Mouse (Mus musculus): ENCODE results near the gene Tenm1. TPM values are rescaled to one million over a fixed set of nuclear protein-coding genes. Genes with fewer than 3 reads are reported as not detected.

Gene Tenm1
- polyA plus RNA-seq, 1 experiment from 2014 or later, result not detected

GRCm38 (mm10) chrX:42781566-42781965, 647.4 kb downstream of the Tenm1 start:
- peaks cover 67% of the 10 kb centered on the region for H3K27me3 ChIP-seq
- DNase-seq (ENCODE audit: low read depth, low spot score) (no peak), ATAC-seq (no peak)
- in situ Hi-C loops (cut with MboI; ENCODE audit: low pct_unique_long_range_greater_than_20kb), result no loop called here
- CTCF ChIA-PET, result no interaction called here
- POLR2A ChIA-PET, result no interaction called here
- TF ChIP-seq CTCF (IDR thresholded peaks at IDR 0.05), result no peak

- H3K27me3 ChIP-seq, result peaks cover 50% of the 10 kb centered on the region
- ATAC-seq (no peak), DNase-seq (ENCODE audit: low read depth, low spot score) (no peak)
- ChIA-PET CTCF (no interaction called here), POLR2A (no interaction called here)
- in situ Hi-C loops (cut with MboI; ENCODE audit: low pct_unique_long_range_greater_than_20kb), result no loop called here
- no peak for TF ChIP-seq CTCF (IDR thresholded peaks at IDR 0.05)
These were observed 710.7 kb downstream of the Tenm1 start for GRCm38 (mm10) chrX:42718078-42718785.

- ChIA-PET CTCF (no interaction called here), POLR2A (no interaction called here)
- TF ChIP-seq CTCF (IDR thresholded peaks at IDR 0.05), result no peak
- ATAC-seq (no peak), DNase-seq (ENCODE audit: low read depth, low spot score) (no peak)
- peaks cover 57% of the 10 kb centered on the region for H3K27me3 ChIP-seq
- in situ Hi-C loops (cut with MboI; ENCODE audit: low pct_unique_long_range_greater_than_20kb), result no loop called here
These were observed 728.6 kb downstream of the Tenm1 start for GRCm38 (mm10) chrX:42700291-42700690.

DNA sequence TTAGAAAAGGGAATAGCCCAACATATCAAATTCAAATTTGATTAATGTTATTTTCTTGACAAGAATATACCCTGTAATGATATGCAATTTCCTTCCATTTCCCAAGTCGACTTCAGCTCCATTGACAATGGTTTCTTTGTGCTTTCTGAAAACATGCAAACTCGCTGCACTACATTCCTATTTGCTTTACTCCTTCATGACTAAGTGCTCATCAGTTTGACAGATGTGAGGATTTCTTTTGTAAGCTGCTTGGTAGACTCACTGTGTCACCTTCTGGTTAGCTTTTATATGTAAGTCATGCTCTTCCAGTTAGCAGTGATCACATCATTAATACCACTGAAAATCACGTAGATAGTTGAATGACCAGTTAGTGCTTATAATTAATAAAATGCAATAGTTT, 781.8 kb downstream of the Tenm1 start:
- TF ChIP-seq CTCF (IDR thresholded peaks at IDR 0.05), result no peak
- DNase-seq (ENCODE audit: low read depth, low spot score) (no peak), ATAC-seq (no peak)
- POLR2A ChIA-PET, result no interaction called here
- H3K27me3 ChIP-seq, result peaks cover 68% of the 10 kb centered on the region
- in situ Hi-C loops (cut with MboI; ENCODE audit: low pct_unique_long_range_greater_than_20kb), result no loop called here
- CTCF ChIA-PET, result no interaction called here

- no peak for TF ChIP-seq CTCF (IDR thresholded peaks at IDR 0.05)
- ATAC-seq, result no peak
- peaks cover 72% of the 10 kb centered on the region for H3K27me3 ChIP-seq
- no peak for DNase-seq (ENCODE audit: low read depth, low spot score)
- ChIA-PET POLR2A (no interaction called here), CTCF (interaction anchor here (1.6 kb wide), 1 partner anchor 25 kb away, joined by 5 read pairs; no protein-coding TSS in a partner anchor)
- in situ Hi-C loops (cut with MboI; ENCODE audit: low pct_unique_long_range_greater_than_20kb), result no loop called here
These were observed 848.4 kb downstream of the Tenm1 start for GRCm38 (mm10) chrX:42580521-42580920.

GRCm38 (mm10) chrX:42558683-42559082, 870.2 kb downstream of the Tenm1 start:
- POLR2A ChIA-PET, result no interaction called here
- in situ Hi-C loops (cut with MboI; ENCODE audit: low pct_unique_long_range_greater_than_20kb), result no loop called here
- CTCF ChIA-PET, result no interaction called here
- no peak for TF ChIP-seq CTCF (IDR thresholded peaks at IDR 0.05)
- peaks cover 52% of the 10 kb centered on the region for H3K27me3 ChIP-seq
- DNase-seq (ENCODE audit: low read depth, low spot score) (no peak), ATAC-seq (no peak)

GRCm38 (mm10) chrX:42557284-42557683, 871.6 kb downstream of the Tenm1 start:
- ATAC-seq (peak; percentile 76), DNase-seq (ENCODE audit: low read depth, low spot score) (peak; percentile 1)
- peaks cover 60% of the 10 kb centered on the region for H3K27me3 ChIP-seq
- CTCF ChIA-PET, result interaction anchor here (1.1 kb wide), 1 partner anchor 13 kb away, joined by 3 read pairs; no protein-coding TSS in a partner anchor
- in situ Hi-C loops (cut with MboI; ENCODE audit: low pct_unique_long_range_greater_than_20kb), result no loop called here
- peak; percentile 84 for TF ChIP-seq CTCF (IDR thresholded peaks at IDR 0.05)
- POLR2A ChIA-PET, result interaction anchor here (0.6 kb wide), 1 partner anchor 683 kb away, joined by 4 read pairs; no protein-coding TSS in a partner anchor

DNA sequence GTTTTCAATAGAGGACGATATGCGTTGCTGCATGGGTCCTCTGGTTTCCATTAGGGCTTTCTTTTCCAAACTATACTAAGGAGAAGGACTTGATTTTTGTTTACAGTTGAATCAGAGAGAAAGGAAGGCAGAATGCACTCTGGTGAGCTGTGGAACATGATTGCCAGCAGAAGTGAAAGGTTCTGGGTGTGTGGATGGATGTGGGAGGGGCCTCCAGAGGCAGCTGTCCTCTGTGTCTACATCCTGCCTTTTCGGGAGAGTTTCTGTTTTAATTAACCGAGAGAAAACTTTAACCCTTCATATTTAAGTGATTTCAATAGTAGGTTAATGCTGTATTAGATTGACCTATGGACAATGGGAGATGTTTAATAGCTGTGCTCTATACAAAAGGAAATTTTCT, 880.4 kb downstream of the Tenm1 start:
- peaks cover 67% of the 10 kb centered on the region for H3K27me3 ChIP-seq
- POLR2A ChIA-PET, result no interaction called here
- DNase-seq (ENCODE audit: low read depth, low spot score) (no peak), ATAC-seq (no peak)
- CTCF ChIA-PET, result no interaction called here
- TF ChIP-seq CTCF (IDR thresholded peaks at IDR 0.05), result no peak
- in situ Hi-C loops (cut with MboI; ENCODE audit: low pct_unique_long_range_greater_than_20kb), result no loop called here

- TF ChIP-seq CTCF (IDR thresholded peaks at IDR 0.05), result no peak
- H3K27me3 ChIP-seq, result peaks cover 75% of the 10 kb centered on the region
- in situ Hi-C loops (cut with MboI; ENCODE audit: low pct_unique_long_range_greater_than_20kb), result no loop called here
- CTCF ChIA-PET, result no interaction called here
- ATAC-seq (no peak), DNase-seq (ENCODE audit: low read depth, low spot score) (no peak)
- POLR2A ChIA-PET, result no interaction called here
These were observed 883.9 kb downstream of the Tenm1 start for GRCm38 (mm10) chrX:42545076-42545475.

DNA sequence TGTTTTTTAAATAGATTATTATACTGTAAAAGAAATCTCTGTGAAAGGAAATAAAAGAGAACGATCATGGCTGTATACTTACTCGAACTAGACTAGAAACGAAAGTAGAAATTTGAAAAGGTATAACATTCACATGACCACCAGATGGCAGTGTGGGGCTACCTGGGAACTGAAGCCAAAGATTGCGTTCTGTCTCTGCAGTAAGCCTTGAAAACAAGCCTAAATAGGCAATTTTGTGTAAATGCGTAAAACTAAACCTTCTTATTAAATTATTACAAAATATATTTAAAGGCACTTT, 888.2 kb downstream of the Tenm1 start:
- POLR2A ChIA-PET, result no interaction called here
- in situ Hi-C loops (cut with MboI; ENCODE audit: low pct_unique_long_range_greater_than_20kb), result no loop called here
- DNase-seq (ENCODE audit: low read depth, low spot score), result peak; percentile 6
- peaks cover 69% of the 10 kb centered on the region for H3K27me3 ChIP-seq
- ATAC-seq, result peak; percentile 60
- CTCF ChIA-PET, result interaction anchor here (1.0 kb wide), 1 partner anchor 13 kb away, joined by 3 read pairs; no protein-coding TSS in a partner anchor
- peak; percentile 74 for TF ChIP-seq CTCF (IDR thresholded peaks at IDR 0.05)

GRCm38 (mm10) chrX:42540030-42540755, 888.7 kb downstream of the Tenm1 start:
- TF ChIP-seq CTCF (IDR thresholded peaks at IDR 0.05), result no peak
- CTCF ChIA-PET, result interaction anchor here (1.0 kb wide), 1 partner anchor 14 kb away, joined by 3 read pairs; no protein-coding TSS in a partner anchor
- POLR2A ChIA-PET, result no interaction called here
- ATAC-seq (no peak), DNase-seq (ENCODE audit: low read depth, low spot score) (no peak)
- in situ Hi-C loops (cut with MboI; ENCODE audit: low pct_unique_long_range_greater_than_20kb), result no loop called here
- H3K27me3 ChIP-seq, result peaks cover 69% of the 10 kb centered on the region
